Mouse (Mus musculus) fibroblast of lung, adult 2 months (primary cell): ENCODE measurements around the gene F7.
"Not testable (repeated sequence)": the region's sequence is repeated elsewhere in the genome, so short reads cannot be mapped to it uniquely, and the experiment has no call there.

ENCODE experiments used
- DNase-seq: peaks from one replicate; pipeline ENCODE4 v3.0.0-alpha.2; 2011; ENCODE audit warnings: low read depth

F7 gene

GRCm38 (mm10) chr8:13036346-13036812 lies 10.5 kb downstream of the F7 start:
- no peak for DNase-seq

GRCm38 (mm10) chr8:13037015-13037414 lies 11.2 kb downstream of the F7 start, which contains the start of gene F10:
Gene F10, plus strand, starts transcription at chr8:13037308.
- no peak for DNase-seq

- no peak for DNase-seq
Observed at GRCm38 (mm10) chr8:13037569-13037968, 11.7 kb downstream of the F7 start.

GRCm38 (mm10) chr8:13039054-13039453 lies 13.2 kb downstream of the F7 start:
- DNase-seq: no peak

- no peak for DNase-seq
Observed at GRCm38 (mm10) chr8:13041459-13041858, 15.6 kb downstream of the F7 start.

- DNase-seq: no peak
Observed at GRCm38 (mm10) chr8:13047652-13048051, 21.8 kb downstream of the F7 start.

GRCm38 (mm10) chr8:13050550-13050949 lies 24.7 kb downstream of the F7 start:
- DNase-seq: no peak

GRCm38 (mm10) chr8:13057351-13057750 lies 31.5 kb downstream of the F7 start:
- DNase-seq: no peak

GRCm38 (mm10) chr8:13060441-13061150 lies 34.8 kb downstream of the F7 start, which contains the start of gene Proz:
Gene Proz, plus strand, starts transcription at chr8:13060914.
- DNase-seq: no peak

- no peak for DNase-seq
Observed at GRCm38 (mm10) chr8:13063112-13063511, 37.3 kb downstream of the F7 start.

GRCm38 (mm10) chr8:13073255-13073654 lies 47.4 kb downstream of the F7 start:
- no peak for DNase-seq

GRCm38 (mm10) chr8:13075044-13075443 lies 49.2 kb downstream of the F7 start:
- DNase-seq: no peak

- not testable (repeated sequence) for DNase-seq
Observed at GRCm38 (mm10) chr8:13075579-13075978, 49.7 kb downstream of the F7 start.

GRCm38 (mm10) chr8:13077542-13077941 lies 51.7 kb downstream of the F7 start:
- no peak for DNase-seq
